Mouse (Mus musculus): ENCODE measurements around the gene Plekhf1. TPM values are rescaled to one million over a fixed set of nuclear protein-coding genes. Genes with fewer than 3 reads are reported as not detected.
A peak's percentile ranks its signal among the peaks of the same experiment; 100 is the strongest.

Plekhf1 gene
- polyA plus RNA-seq, 1 experiment from 2014 or later = 3.6 TPM

GRCm38 (mm10) chr7:38237140-38237539, 9.3 kb upstream of the Plekhf1 start:
- Histone ChIP-seq H3K4me1 (no peaks in the 10 kb centered on the region), H3K36me3 (no peaks in the 10 kb centered on the region), H3K4me2 (replicated peaks) (no peak overlapping the region), H3K4me3 (no peak overlapping the region), H3K27ac (no peak overlapping the region), H3K27me3 (no peaks in the 10 kb centered on the region), H3K9ac (no peak overlapping the region), H3K9me3 (no peaks in the 10 kb centered on the region)
- ATAC-seq (ENCODE audit: insufficient number of reproducible peaks, insufficient read depth, low FRiP score, low TSS enrichment) = no peak

GRCm38 (mm10) chr7:38236400-38237105, 8.7 kb upstream of the Plekhf1 start:
- H3K9ac ChIP-seq = no peak overlapping the region
- H3K27ac ChIP-seq = no peak overlapping the region
- no peaks in the 10 kb centered on the region for H3K4me1 ChIP-seq
- 48% methylated on average over 11 of the region's 11 CpGs for WGBS
- no peak overlapping the region for H3K4me3 ChIP-seq
- no peaks in the 10 kb centered on the region for H3K36me3 ChIP-seq
- no peaks in the 10 kb centered on the region for H3K9me3 ChIP-seq
- ATAC-seq (ENCODE audit: insufficient number of reproducible peaks, insufficient read depth, low FRiP score, low TSS enrichment) = no peak
- H3K4me2 ChIP-seq (replicated peaks) = no peak overlapping the region
- no peaks in the 10 kb centered on the region for H3K27me3 ChIP-seq

GRCm38 (mm10) chr7:38230285-38230684, 2.5 kb upstream of the Plekhf1 start:
- peaks cover 15% of the 10 kb centered on the region for H3K27me3 ChIP-seq
- no peaks in the 10 kb centered on the region for H3K9me3 ChIP-seq
- H3K4me1 ChIP-seq = 0 out of 2 replicates have a peak, but pooled peaks cover 5% of the 10 kb centered on the region
- 23% methylated on average over 8 of the region's 8 CpGs for WGBS
- H3K9ac ChIP-seq = no peak overlapping the region
- H3K4me2 ChIP-seq (replicated peaks) = no peak overlapping the region
- no peak overlapping the region for H3K4me3 ChIP-seq
- H3K27ac ChIP-seq = no peak overlapping the region
- ATAC-seq (ENCODE audit: insufficient number of reproducible peaks, insufficient read depth, low FRiP score, low TSS enrichment) = no peak
- H3K36me3 ChIP-seq = no peaks in the 10 kb centered on the region

- H3K27me3 ChIP-seq = peaks cover 15% of the 10 kb centered on the region
- H3K9ac ChIP-seq = peak overlapping the region; percentile 60
- H3K4me3 ChIP-seq = peak overlapping the region; percentile 58
- H3K9me3 ChIP-seq = no peaks in the 10 kb centered on the region
- H3K4me1 ChIP-seq = 0 out of 2 replicates have a peak, but pooled peaks cover 5% of the 10 kb centered on the region
- ATAC-seq (ENCODE audit: insufficient number of reproducible peaks, insufficient read depth, low FRiP score, low TSS enrichment) = no peak
- no peaks in the 10 kb centered on the region for H3K36me3 ChIP-seq
- 19% methylated on average over 8 of the region's 8 CpGs for WGBS
- H3K4me2 ChIP-seq (replicated peaks) = peak overlapping the region; percentile 76
- H3K27ac ChIP-seq = no peak overlapping the region
Measured at GRCm38 (mm10) chr7:38228329-38228728, 513 bp upstream of the Plekhf1 start.

GRCm38 (mm10) chr7:38227181-38227899, 476 bp downstream of the Plekhf1 start:
- Histone ChIP-seq H3K27me3 (peaks cover 15% of the 10 kb centered on the region), H3K4me1 (0 out of 2 replicates have a peak, but pooled peaks cover 5% of the 10 kb centered on the region), H3K4me2 (replicated peaks) (peak overlapping the region; percentile 76), H3K4me3 (peak overlapping the region; percentile 58), H3K36me3 (no peaks in the 10 kb centered on the region), H3K9me3 (no peaks in the 10 kb centered on the region), H3K27ac (peak overlapping the region; percentile 57; the same call in 1 of the 2 replicates), H3K9ac (peak overlapping the region; percentile 60)
- WGBS = under 1% methylated on average over 25 of the region's 25 CpGs
- peak; percentile 64; the same call in 1 of the 2 replicates for ATAC-seq (ENCODE audit: insufficient number of reproducible peaks, insufficient read depth, low FRiP score, low TSS enrichment)

GRCm38 (mm10) chr7:38226226-38226625, 1.6 kb downstream of the Plekhf1 start:
- H3K36me3 ChIP-seq = 0 out of 2 replicates have a peak, but pooled peaks cover 6% of the 10 kb centered on the region
- no peak overlapping the region for H3K27ac ChIP-seq
- peak overlapping the region; percentile 76; the same call in 1 of the 2 replicates for H3K4me2 ChIP-seq (replicated peaks)
- H3K4me3 ChIP-seq = no peak overlapping the region
- 64% methylated on average over 2 of the region's 2 CpGs for WGBS
- no peaks in the 10 kb centered on the region for H3K9me3 ChIP-seq
- no peak for ATAC-seq (ENCODE audit: insufficient number of reproducible peaks, insufficient read depth, low FRiP score, low TSS enrichment)
- H3K27me3 ChIP-seq = peaks cover 15% of the 10 kb centered on the region
- H3K9ac ChIP-seq = no peak overlapping the region
- 0 out of 2 replicates have a peak, but pooled peaks cover 5% of the 10 kb centered on the region for H3K4me1 ChIP-seq

GRCm38 (mm10) chr7:38224577-38225369, 3.0 kb downstream of the Plekhf1 start:
- 79% methylated on average over 13 of the region's 13 CpGs for WGBS
- no peak overlapping the region for H3K27ac ChIP-seq
- H3K9me3 ChIP-seq = no peaks in the 10 kb centered on the region
- no peak overlapping the region for H3K9ac ChIP-seq
- no peak for ATAC-seq (ENCODE audit: insufficient number of reproducible peaks, insufficient read depth, low FRiP score, low TSS enrichment)
- no peak overlapping the region for H3K4me2 ChIP-seq (replicated peaks)
- 0 out of 2 replicates have a peak, but pooled peaks cover 5% of the 10 kb centered on the region for H3K4me1 ChIP-seq
- H3K36me3 ChIP-seq = 0 out of 2 replicates have a peak, but pooled peaks cover 10% of the 10 kb centered on the region
- peaks cover 10% of the 10 kb centered on the region for H3K27me3 ChIP-seq
- no peak overlapping the region for H3K4me3 ChIP-seq

GRCm38 (mm10) chr7:38220866-38221265, 7.0 kb downstream of the Plekhf1 start:
- 0 out of 2 replicates have a peak, but pooled peaks cover 10% of the 10 kb centered on the region for H3K36me3 ChIP-seq
- H3K4me1 ChIP-seq = no peaks in the 10 kb centered on the region
- 93% methylated on average over 7 of the region's 7 CpGs for WGBS
- no peaks in the 10 kb centered on the region for H3K9me3 ChIP-seq
- no peak overlapping the region for H3K4me2 ChIP-seq (replicated peaks)
- no peak overlapping the region for H3K9ac ChIP-seq
- no peak overlapping the region for H3K27ac ChIP-seq
- ATAC-seq (ENCODE audit: insufficient number of reproducible peaks, insufficient read depth, low FRiP score, low TSS enrichment) = no peak
- H3K27me3 ChIP-seq = no peaks in the 10 kb centered on the region
- H3K4me3 ChIP-seq = no peak overlapping the region

- Histone ChIP-seq H3K27me3 (no peaks in the 10 kb centered on the region), H3K4me2 (replicated peaks) (no peak overlapping the region), H3K4me3 (no peak overlapping the region), H3K9ac (no peak overlapping the region), H3K4me1 (no peaks in the 10 kb centered on the region), H3K27ac (no peak overlapping the region), H3K36me3 (0 out of 2 replicates have a peak, but pooled peaks cover 10% of the 10 kb centered on the region), H3K9me3 (no peaks in the 10 kb centered on the region)
- ATAC-seq (ENCODE audit: insufficient number of reproducible peaks, insufficient read depth, low FRiP score, low TSS enrichment) = no peak
- 86% methylated on average over 4 of the region's 4 CpGs for WGBS
Measured at GRCm38 (mm10) chr7:38219526-38219925, 8.3 kb downstream of the Plekhf1 start.

GRCm38 (mm10) chr7:38218631-38219367, 9.0 kb downstream of the Plekhf1 start:
- no peak overlapping the region for H3K27ac ChIP-seq
- ATAC-seq (ENCODE audit: insufficient number of reproducible peaks, insufficient read depth, low FRiP score, low TSS enrichment) = no peak
- no peak overlapping the region for H3K4me3 ChIP-seq
- WGBS = 80% methylated on average over 8 of the region's 8 CpGs
- 0 out of 2 replicates have a peak, but pooled peaks cover 10% of the 10 kb centered on the region for H3K36me3 ChIP-seq
- no peak overlapping the region for H3K4me2 ChIP-seq (replicated peaks)
- no peaks in the 10 kb centered on the region for H3K9me3 ChIP-seq
- H3K4me1 ChIP-seq = no peaks in the 10 kb centered on the region
- H3K9ac ChIP-seq = no peak overlapping the region
- H3K27me3 ChIP-seq = no peaks in the 10 kb centered on the region

Data from embryonic facial prominence, embryonic 12.5 days (tissue).